Mouse (Mus musculus) yolk sac, embryonic 10.5 days (tissue): ENCODE measurements around the gene Ccl6.
"Not testable (repeated sequence)": the region's sequence is repeated elsewhere in the genome, so short reads cannot be mapped to it uniquely, and the experiment has no call there.

ENCODE experiments used
- DNase-seq: peaks from one replicate; pipeline ENCODE4 v3.0.0-alpha.2; 2017; ENCODE audit warnings: low spot score

The Ccl6 gene

DNA sequence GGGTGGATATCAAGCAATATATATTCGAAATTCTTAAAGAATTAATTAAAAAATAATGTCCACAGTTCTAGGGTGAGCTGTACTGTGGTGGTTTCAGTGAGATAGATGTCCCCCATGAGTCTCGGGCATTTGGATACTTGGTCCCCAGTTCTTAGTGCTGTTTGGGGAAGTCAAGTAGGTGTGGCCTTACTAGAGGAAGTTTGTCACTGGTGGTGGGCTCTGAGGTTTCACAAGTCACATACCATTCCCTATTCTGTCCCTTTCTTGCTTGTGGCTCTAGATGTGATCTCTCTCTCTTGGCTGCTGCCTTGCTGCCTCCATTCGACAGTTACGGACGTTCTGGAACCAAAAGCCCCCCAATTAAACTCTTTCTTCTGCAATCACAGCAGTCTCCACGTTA is 32.5 kb downstream of the Ccl6 start:
- no peak for DNase-seq

- no peak for DNase-seq
Observed at GRCm38 (mm10) chr11:83557074-83557473, 35.8 kb downstream of the Ccl6 start.

DNA sequence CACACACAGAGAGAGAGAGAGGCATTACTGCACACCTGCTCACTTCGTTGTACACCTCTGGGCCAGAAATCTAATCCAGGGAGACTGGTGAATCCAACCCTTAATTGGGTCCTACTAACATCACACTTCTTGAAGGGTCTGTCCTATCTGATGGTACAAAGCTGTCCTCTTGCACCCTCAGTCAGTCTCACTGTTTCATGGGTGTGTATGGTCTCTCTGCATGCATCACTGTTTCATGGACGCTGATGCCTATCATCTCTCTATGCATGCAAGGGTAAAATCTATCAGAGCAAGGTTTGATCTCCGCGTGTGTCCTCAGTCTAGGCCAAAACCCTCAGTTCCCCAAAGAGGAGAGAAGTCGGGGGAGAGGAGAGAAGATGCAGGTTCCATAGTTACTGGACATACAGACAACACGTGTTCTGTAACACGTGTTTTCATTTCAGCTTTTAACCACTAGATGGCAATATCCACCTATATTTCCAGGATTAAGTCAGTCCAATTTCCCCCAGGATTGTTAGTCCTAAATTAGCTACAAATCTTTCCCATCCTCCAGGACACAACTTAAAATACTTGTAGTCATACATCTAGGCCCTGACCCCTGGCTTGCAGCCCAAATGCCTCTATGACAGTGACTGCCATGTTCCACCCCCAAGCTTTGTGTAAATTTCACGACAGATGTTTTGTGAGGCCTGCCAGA is 36.7 kb downstream of the Ccl6 start:
- DNase-seq = peak; percentile 16

- DNase-seq = no peak
Observed at GRCm38 (mm10) chr11:83551668-83552067, 41.2 kb downstream of the Ccl6 start.

GRCm38 (mm10) chr11:83551037-83551436 is 41.9 kb downstream of the Ccl6 start:
- not testable (repeated sequence) for DNase-seq

DNA sequence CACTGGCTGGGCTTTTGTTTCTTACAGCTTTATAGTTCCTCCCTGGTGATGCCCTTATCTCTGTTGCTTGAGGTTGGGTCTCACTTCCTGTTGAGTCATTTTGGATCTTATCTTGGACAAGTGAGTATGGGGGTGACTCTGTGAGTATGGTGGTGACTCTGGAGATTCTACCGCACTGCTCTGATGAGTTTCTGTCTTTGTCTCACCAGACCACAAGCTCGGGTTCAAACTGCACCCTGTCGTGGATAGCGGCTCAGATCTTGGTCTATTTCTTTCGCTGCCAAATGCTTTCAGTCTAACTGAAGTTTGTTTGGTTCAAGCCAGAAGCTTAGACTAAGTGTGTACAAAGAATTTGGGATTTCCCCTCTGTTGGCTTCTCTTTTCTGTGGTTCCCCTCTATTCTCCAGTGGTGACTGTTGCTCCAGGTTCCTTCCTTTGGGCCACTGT is 42.7 kb downstream of the Ccl6 start:
- DNase-seq = no peak

GRCm38 (mm10) chr11:83544214-83544613 is 48.7 kb downstream of the Ccl6 start:
- DNase-seq = no peak

GRCm38 (mm10) chr11:83541415-83541814 is 51.5 kb downstream of the Ccl6 start:
- no peak for DNase-seq

DNA sequence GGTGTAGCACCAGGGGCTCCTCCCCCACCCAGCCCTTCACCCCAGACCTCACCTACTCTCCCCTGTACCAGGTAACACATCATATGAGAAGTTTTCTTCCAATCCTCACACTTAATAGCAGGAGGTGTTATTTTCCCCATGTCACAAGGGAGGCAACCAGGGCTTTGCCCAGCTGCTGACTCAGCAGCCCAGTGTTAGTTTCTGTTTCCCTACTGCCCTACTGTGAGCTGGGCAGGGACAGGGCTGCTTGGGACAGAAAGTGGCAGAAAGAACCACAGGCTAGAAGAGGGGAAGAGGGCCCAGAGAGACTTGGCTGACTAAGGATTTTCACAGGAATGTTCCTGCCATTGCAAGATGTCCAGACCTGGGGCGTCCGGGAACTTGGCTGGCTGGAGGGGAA is 52.0 kb downstream of the Ccl6 start:
- no peak for DNase-seq

GRCm38 (mm10) chr11:83538705-83539314 is 54.1 kb downstream of the Ccl6 start:
- no peak for DNase-seq
